Mouse (Mus musculus) frontal cortex, postnatal 25 days (tissue): ENCODE data around the gene Mstn.

Experiments used
- DNase-seq, 2 experiments: peaks; one replicate each; pipeline ENCODE4 v3.0.0; 2022; ENCODE audit warnings: low spot score in 2 of 2

Mstn gene

GRCm38 (mm10) chr1:53110561-53110960, 49.1 kb downstream of the Mstn start:
- no peak for DNase-seq
